ENCODE assay signal across 8 mouse cellular contexts in the genomic region with DNA sequence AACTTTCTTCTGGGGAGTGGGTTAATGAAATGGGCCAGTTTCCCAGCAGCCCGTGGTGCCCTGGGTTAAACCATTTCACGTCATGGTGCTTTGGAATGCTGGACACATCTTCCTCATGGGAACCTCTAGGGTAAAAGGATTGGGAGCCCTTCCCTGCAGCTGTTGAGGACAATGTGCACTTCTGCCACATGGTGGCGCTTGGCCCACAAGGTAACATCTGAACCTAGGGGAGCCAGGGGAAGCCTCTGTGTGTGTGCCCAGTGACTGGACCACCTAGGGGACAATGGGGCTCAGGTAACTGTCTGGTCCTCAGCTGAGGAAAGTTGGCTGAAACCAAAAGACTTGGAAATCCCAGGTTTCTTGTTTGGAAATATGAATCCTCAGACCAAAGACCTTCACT. TPM values are rescaled to one million over a fixed set of nuclear protein-coding genes. Genes with fewer than 3 reads are reported as not detected.
A peak's percentile ranks its signal among the peaks of the same experiment; 100 is the strongest.
DNase-seq lines count a peak whose midpoint lies in the region; ATAC-seq lines count a peak whose summit lies in the region.

No protein-coding gene starts in this region.

- no peaks in the 10 kb centered on the region for H3K9me3 ChIP-seq in embryonic facial prominence, embryonic 14.5 days (ENCODE audit: control insufficient read depth, low read length)

- no peaks in the 10 kb centered on the region for H3K4me1 ChIP-seq in embryonic facial prominence, embryonic 14.5 days (ENCODE audit: control insufficient read depth, insufficient read depth, low read length)

- H3K27ac ChIP-seq in embryonic facial prominence, embryonic 14.5 days (replicated peaks; ENCODE audit: low read depth, low read length) = no peak overlapping the region

- no peak overlapping the region for H3K4me2 ChIP-seq in embryonic facial prominence, embryonic 14.5 days (ENCODE audit: low read depth, low read length)

- no peaks in the 10 kb centered on the region for H3K27me3 ChIP-seq in embryonic facial prominence, embryonic 14.5 days (replicated peaks; ENCODE audit: control insufficient read depth, insufficient read depth, low read length)

- H3K9ac ChIP-seq in embryonic facial prominence, embryonic 14.5 days (ENCODE audit: low read depth, low read length) = no peak overlapping the region

- peak; percentile 77; the same call in 1 of the 2 replicates for ATAC-seq in embryonic facial prominence, embryonic 14.5 days (ENCODE audit: low read depth)
- ATAC-seq in megakaryocyte progenitor cell, adult 5-6 weeks (replicated peaks; ENCODE audit: poor library complexity) = peak; percentile 64; the same call in 1 of the 2 replicates

- no peak overlapping the region for H3K4me3 ChIP-seq in embryonic facial prominence, embryonic 14.5 days (ENCODE audit: low read depth, low read length)

- WGBS in embryonic facial prominence, embryonic 14.5 days = 7% methylated on average over 3 of the region's 3 CpGs

- DNase-seq in ES-CJ7 (ENCODE audit: low read depth, low spot score) = peak; percentile 68
- peak; percentile 73 for DNase-seq in adrenal gland, postnatal 25 days
- DNase-seq in embryonic facial prominence, embryonic 14.5 days (ENCODE audit: low spot score) = peak; percentile 68
- peak; percentile 79 to 87 for DNase-seq in heart, postnatal 14 days
- peak; percentile 75 to 78 for DNase-seq in layer of hippocampus, postnatal 10 days (ENCODE audit: low spot score in 2 of 2)
- peak; percentile 69 to 81 for DNase-seq in right cerebral cortex, postnatal 10 days (ENCODE audit: low spot score in 2 of 2)
- no peak for DNase-seq in T-cell, adult 2 months (ENCODE audit: low spot score)

- no peaks in the 10 kb centered on the region for H3K36me3 ChIP-seq in embryonic facial prominence, embryonic 14.5 days (ENCODE audit: control insufficient read depth, insufficient read depth, low read length)

- intact Hi-C loops in heart, postnatal 14 days (cut with DNase I) = loop anchor here (1.0 to 5.0 kb wide), 4 partner anchors 16 to 391 kb away; no protein-coding TSS in a partner anchor

RNA-seq across cellular contexts. Expression of a gene that starts 12.1 kb away (rescaled TPM):
- total RNA-seq in adrenal gland, postnatal 25 days (2021) = not detected in 2 replicates
- not detected in 2 replicates for polyA plus RNA-seq in embryonic facial prominence, embryonic 14.5 days (2014; fragmentation: Nextera tagmentation; extraction: Ambion mirVana)
- total RNA-seq in heart, postnatal 14 days (2021) = not detected
- under 1 TPM in 1 of 2 experiments, not detected in 1; 0.37 TPM for total RNA-seq in layer of hippocampus, postnatal 10 days (2021)
- total RNA-seq in megakaryocyte progenitor cell, adult 5-6 weeks (2015) = not detected in 2 replicates
- total RNA-seq in megakaryocyte progenitor cell, adult 5-6 weeks (2017) = not detected in 2 replicates

RNA-seq across cellular contexts. Expression of a gene that starts 46.8 kb away (rescaled TPM):
- not detected in 2 replicates for total RNA-seq in adrenal gland, postnatal 25 days (2021)
- not detected in 2 replicates for polyA plus RNA-seq in embryonic facial prominence, embryonic 14.5 days (2014; fragmentation: Nextera tagmentation; extraction: Ambion mirVana)
- not detected for total RNA-seq in heart, postnatal 14 days (2021)
- under 1 TPM in 1 of 2 experiments, not detected in 1; 0.20 TPM for total RNA-seq in layer of hippocampus, postnatal 10 days (2021)
- not detected in 2 replicates for total RNA-seq in megakaryocyte progenitor cell, adult 5-6 weeks (2015)
- not detected in 2 replicates for total RNA-seq in megakaryocyte progenitor cell, adult 5-6 weeks (2017)
